Mouse (Mus musculus) C2C12 (cell line): ENCODE measurements around the gene Mblac1.
"Not testable (repeated sequence)": the region's sequence is repeated elsewhere in the genome, so short reads cannot be mapped to it uniquely, and the experiment has no call there.

Experiments used
- CEBPB ChIP-seq: IDR thresholded peaks from one replicate; pipeline ENCODE4 v1.6.1; 2011; ENCODE audit warnings: low read depth, mild to moderate bottlenecking, control low read depth, moderate library complexity
- CTCF ChIP-seq: IDR thresholded peaks from one replicate; pipeline ENCODE4 v1.5.1; 2011; ENCODE audit not compliant: control insufficient read depth, insufficient read depth, insufficient read length
- FOSL1 ChIP-seq: IDR thresholded peaks from one replicate; pipeline ENCODE4 v1.8.0; 2011; ENCODE audit warnings: mild to moderate bottlenecking, low read length; ENCODE audit not compliant: poor library complexity, insufficient read depth, severe bottlenecking
- MAX ChIP-seq: IDR thresholded peaks from one replicate; pipeline ENCODE4 v1.6.1; 2011; ENCODE audit warnings: mild to moderate bottlenecking, control low read depth
- MYOD1 ChIP-seq: IDR thresholded peaks from one replicate; pipeline ENCODE4 v1.6.1; 2011; ENCODE audit warnings: low read depth; ENCODE audit not compliant: control insufficient read depth, insufficient read length
- MYOG ChIP-seq: IDR thresholded peaks from one replicate; pipeline ENCODE4 v1.6.1; 2011; ENCODE audit not compliant: control insufficient read depth, insufficient read length; ENCODE audit errors: extremely low read depth
- USF1 ChIP-seq: IDR thresholded peaks from one replicate; pipeline ENCODE4 v1.6.1; 2011; ENCODE audit warnings: low read depth, mild to moderate bottlenecking, control low read depth, moderate library complexity

DNA sequence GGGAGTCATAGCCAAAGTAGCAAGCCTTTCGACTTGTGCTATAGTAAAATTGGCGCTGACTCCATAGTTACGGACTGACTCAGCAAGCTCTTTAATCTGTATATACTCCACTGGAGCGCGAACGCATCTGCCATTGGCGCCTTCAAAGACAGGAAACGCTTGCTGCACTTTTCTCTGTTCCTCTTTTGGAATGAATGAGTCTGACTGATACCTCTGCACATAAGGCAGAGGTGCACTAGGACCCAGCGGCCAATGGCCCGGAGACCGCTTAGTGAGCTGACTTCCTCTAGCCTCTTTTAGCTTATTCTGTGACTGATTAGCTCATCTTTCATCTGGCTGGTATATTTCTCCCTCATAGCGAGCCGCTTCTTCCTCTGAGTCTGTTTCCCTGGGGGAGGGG is 22.5 kb downstream of the Mblac1 start:
- TF ChIP-seq CTCF, MAX, USF1, MYOD1, CEBPB, FOSL1, MYOG: not testable (repeated sequence)
